Mouse (Mus musculus) CH12.LX (cell line): ENCODE data around the gene Gng8.

Source experiments
- CHD1 ChIP-seq: IDR thresholded peaks from 2 replicates; pipeline ENCODE4 v1.6.1; 2012; ENCODE audit warnings: low read depth, low read length, improper control_type of control experiment, inconsistent platforms
- E2F4 ChIP-seq: IDR thresholded peaks from 2 replicates; pipeline ENCODE4 v1.6.1; 2011; ENCODE audit warnings: low read depth, low read length, improper control_type of control experiment; ENCODE audit not compliant: insufficient replicate concordance
- EP300 ChIP-seq: IDR thresholded peaks from 2 replicates; pipeline ENCODE4 v1.6.1; 2011; ENCODE audit warnings: low read length, improper control_type of control experiment
- MAFK ChIP-seq: IDR thresholded peaks from 2 replicates; pipeline ENCODE4 v1.6.1; 2011; ENCODE audit warnings: low read length, improper control_type of control experiment; ENCODE audit not compliant: insufficient replicate concordance
- NELFE ChIP-seq: IDR thresholded peaks from 2 replicates; pipeline ENCODE4 v1.6.1; 2011; ENCODE audit warnings: low read depth, low read length, improper control_type of control experiment
- POLR2A ChIP-seq: IDR thresholded peaks from 2 replicates; pipeline ENCODE4 v1.6.1; 2011; ENCODE audit warnings: low read depth, mild to moderate bottlenecking, improper control_type of control experiment, low read length
- ZMIZ1 ChIP-seq: IDR thresholded peaks from 2 replicates; pipeline ENCODE4 v1.6.1; 2012; ENCODE audit warnings: low read depth, mild to moderate bottlenecking, inconsistent platforms, low read length, improper control_type of control experiment
- ZNF384 ChIP-seq: IDR thresholded peaks from 2 replicates; pipeline ENCODE4 v1.6.1; 2012; ENCODE audit warnings: low read depth, low read length, improper control_type of control experiment, inconsistent platforms

DNA sequence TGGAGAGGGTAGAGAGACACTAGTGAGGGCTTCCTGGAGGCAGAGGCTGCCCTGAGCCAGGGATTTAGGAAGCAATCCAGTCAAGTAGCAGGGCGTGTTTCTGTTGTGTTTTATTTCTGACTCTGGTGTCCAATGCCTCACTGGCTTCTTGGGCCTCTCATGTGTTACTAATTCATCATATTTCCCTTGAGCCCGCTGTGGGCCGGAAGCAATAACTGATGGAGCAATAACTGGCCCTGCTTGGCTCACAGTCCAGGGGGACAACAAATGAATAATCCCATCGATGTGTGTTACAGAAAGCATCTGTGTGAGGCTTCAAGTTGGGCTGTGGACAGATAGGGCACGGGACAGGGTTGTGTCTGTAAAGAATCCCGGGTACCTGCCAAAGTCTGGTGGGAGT, 20.8 kb downstream of the Gng8 start:
- TF ChIP-seq ZMIZ1 (no peak), POLR2A (no peak), E2F4 (no peak), EP300 (no peak), NELFE (no peak), CHD1 (no peak), ZNF384 (no peak), MAFK (no peak)
